ENCODE assay signal across 8 mouse cellular contexts in genomic region chr4:140581730-140582389, GRCm38 (mm10).
DNase-seq lines count a peak whose midpoint lies in the region; ATAC-seq lines count a peak whose summit lies in the region.

No protein-coding gene starts in this region.

- H3K36me3 ChIP-seq in embryonic facial prominence, embryonic 14.5 days (ENCODE audit: control insufficient read depth, insufficient read depth, low read length): peaks cover 32% of the 10 kb centered on the region

- WGBS in embryonic facial prominence, embryonic 14.5 days: 70% methylated on average over 23 of the region's 23 CpGs

- ATAC-seq in embryonic facial prominence, embryonic 14.5 days (ENCODE audit: low read depth): peak; percentile 58; the same call in 1 of the 2 replicates

- H3K27me3 ChIP-seq in embryonic facial prominence, embryonic 14.5 days (replicated peaks; ENCODE audit: control insufficient read depth, insufficient read depth, low read length): no peaks in the 10 kb centered on the region

- no peaks in the 10 kb centered on the region for H3K4me1 ChIP-seq in embryonic facial prominence, embryonic 14.5 days (ENCODE audit: control insufficient read depth, insufficient read depth, low read length)

- no peak overlapping the region for H3K9ac ChIP-seq in embryonic facial prominence, embryonic 14.5 days (ENCODE audit: low read depth, low read length)

- H3K4me2 ChIP-seq in embryonic facial prominence, embryonic 14.5 days (ENCODE audit: low read depth, low read length): no peak overlapping the region

- intact Hi-C loops in heart, postnatal 36 days (cut with DNase I): loop anchor here (5.0 kb wide), 1 partner anchor 35 kb away; no protein-coding TSS in a partner anchor

- H3K27ac ChIP-seq in embryonic facial prominence, embryonic 14.5 days (replicated peaks; ENCODE audit: low read depth, low read length): no peak overlapping the region

- H3K4me3 ChIP-seq in embryonic facial prominence, embryonic 14.5 days (ENCODE audit: low read depth, low read length): no peak overlapping the region

- no peaks in the 10 kb centered on the region for H3K9me3 ChIP-seq in embryonic facial prominence, embryonic 14.5 days (ENCODE audit: control insufficient read depth, low read length)

- peak; percentile 32 for DNase-seq in adrenal gland, adult 2 months
- DNase-seq in adrenal gland, adult 8-10 months: no peak
- peak; percentile 62 for DNase-seq in 416B (ENCODE audit: low read depth)
- peak; percentile 24 for DNase-seq in embryonic facial prominence, embryonic 14.5 days (ENCODE audit: low spot score)
- DNase-seq in heart, postnatal 36 days: peak; percentile 67 to 80
- peak; percentile 88 for DNase-seq in lung, postnatal 10 days
- no peak for DNase-seq in testis, postnatal 10 days (ENCODE audit: low spot score)
- DNase-seq in right cerebral cortex, postnatal 14 days: no peak

Comparison
In these comparisons a context has a peak if more than half of its experiments do, and no peak if none do; other contexts are left out.
1. DNase-seq: peak in adrenal gland, adult 2 months (single experiment), 416B (single experiment), embryonic facial prominence, embryonic 14.5 days (single experiment), heart, postnatal 36 days (2 of 2) and lung, postnatal 10 days (single experiment); none in adrenal gland, adult 8-10 months (single experiment), testis, postnatal 10 days (single experiment) and right cerebral cortex, postnatal 14 days (single experiment).